Mouse (Mus musculus) liver, adult 2 months (tissue): Measurements from ENCODE around the gene Paqr9. TPM values are rescaled to one million over a fixed set of nuclear protein-coding genes. Genes with fewer than 3 reads are reported as not detected.

Experiments used
- DNase-seq: peaks from one replicate; pipeline ENCODE4 v3.0.0-alpha.2; 2011; ENCODE audit warnings: low read depth, low spot score; ENCODE audit errors: extremely low read depth
- H3K27ac ChIP-seq: fragments of 200-500 bp; replicated peaks from 2 replicates; pipeline ENCODE4 v1.5.1; 2012; ENCODE audit warnings: low read depth, mild to moderate bottlenecking, control low read depth, inconsistent platforms, low read length; ENCODE audit not compliant: insufficient read depth
- H3K27me3 ChIP-seq: fragments of 200-500 bp; 2 replicates; pipeline ENCODE4 v1.6.1; 2012; ENCODE audit warnings: mild to moderate bottlenecking, moderate library complexity, low read length, inconsistent platforms; ENCODE audit not compliant: control insufficient read depth, insufficient read depth
- H3K36me3 ChIP-seq: fragments of 200-500 bp; 2 replicates; pipeline ENCODE4 v1.6.1; 2012; ENCODE audit warnings: low read length, inconsistent platforms; ENCODE audit not compliant: control insufficient read depth, insufficient read depth
- H3K4me1 ChIP-seq: fragments of 200-500 bp; 2 replicates; pipeline ENCODE4 v1.6.1; 2011; ENCODE audit warnings: low read length; ENCODE audit not compliant: control insufficient read depth, insufficient read depth
- H3K4me3 ChIP-seq: fragments of 200-500 bp; 2 replicates; pipeline ENCODE4 v1.5.1; 2011; ENCODE audit warnings: low read depth, mild to moderate bottlenecking, control low read depth, low read length, moderate library complexity; ENCODE audit not compliant: insufficient read depth
- H3K79me2 ChIP-seq: fragments of 200-500 bp; 2 replicates; pipeline ENCODE4 v1.6.1; 2012; ENCODE audit warnings: inconsistent platforms, mild to moderate bottlenecking, low read length, moderate library complexity; ENCODE audit not compliant: control insufficient read depth, insufficient read depth
- H3K9ac ChIP-seq: fragments of 200-500 bp; 2 replicates; pipeline ENCODE4 v1.6.1; 2012; ENCODE audit warnings: low read depth, mild to moderate bottlenecking, control low read depth, inconsistent platforms, low read length
- CTCF ChIP-seq: fragments of 200-500 bp; IDR thresholded peaks from 2 replicates; pipeline ENCODE4 v1.5.1; 2011; ENCODE audit warnings: low read depth, low read length, control low read depth
- POLR2A ChIP-seq: fragments of 200-500 bp; IDR thresholded peaks from 2 replicates; pipeline ENCODE4 v1.6.1; 2011; ENCODE audit warnings: low read length, control low read depth; ENCODE audit not compliant: insufficient read depth; ENCODE audit errors: extremely low read depth
- WGBS: fragments of 180-500 bp; shearing (Covaris S2); methylation state at CpG from one replicate; pipeline ENCODE4 v1.1.7; 2018; 5-methylcytosine and 5-hydroxymethylcytosine counted together
- polyA plus RNA-seq: library from polyadenylated mRNA; depleted of rRNA; stranded (reverse); fragments of >200 nt; gene quantifications from 2 replicates; pipeline ENCODE4 v1.2.3, GENCODE M21; 2012
- total RNA-seq: library from RNA; depleted of rRNA; stranded (reverse); fragments of >200 nt; gene quantifications from 2 replicates; pipeline ENCODE4 v1.2.3, GENCODE M21; 2014

The Paqr9 gene
- total and polyA plus RNA-seq, 2 experiments = 56.1 to 107 TPM

GRCm38 (mm10) chr9:95582555-95582954 lies 23.1 kb downstream of the Paqr9 start:
- H3K27ac ChIP-seq = no peak overlapping the region
- WGBS = 26% methylated on average over 8 of the region's 8 CpGs
- H3K27me3 ChIP-seq = no peaks in the 10 kb centered on the region
- no peak overlapping the region for H3K9ac ChIP-seq
- no peak for TF ChIP-seq CTCF
- H3K36me3 ChIP-seq = no peaks in the 10 kb centered on the region
- H3K79me2 ChIP-seq = no peaks in the 10 kb centered on the region; the same call in 1 of the 2 replicates
- H3K4me1 ChIP-seq = peaks cover 9% of the 10 kb centered on the region; the same call in 1 of the 2 replicates
- no peak for DNase-seq
- no peak overlapping the region for H3K4me3 ChIP-seq

DNA sequence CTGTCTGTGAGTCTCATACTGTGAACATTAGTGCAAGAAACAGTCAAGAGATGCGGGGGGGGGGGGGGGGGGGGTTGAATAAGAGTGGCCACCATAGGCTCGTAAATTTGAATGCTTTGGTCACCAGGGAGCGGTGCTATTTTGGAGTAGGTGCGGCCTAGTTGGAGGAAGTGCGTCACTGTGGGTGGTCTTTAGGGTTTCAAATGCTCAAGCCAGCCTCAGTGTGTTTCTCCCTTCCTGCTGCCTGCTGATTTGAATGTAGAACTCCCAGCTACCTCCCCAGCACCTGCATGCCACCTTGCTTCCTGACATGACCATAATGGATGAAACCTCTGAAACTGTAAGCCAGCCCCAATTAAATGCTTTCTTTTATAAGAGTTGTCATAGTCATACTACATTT lies 26.6 kb downstream of the Paqr9 start:
- Histone ChIP-seq H3K27ac (no peak overlapping the region), H3K4me3 (no peak overlapping the region), H3K4me1 (0 out of 2 replicates have a peak, but pooled peaks cover 2% of the 10 kb centered on the region), H3K9ac (no peak overlapping the region), H3K79me2 (no peaks in the 10 kb centered on the region), H3K36me3 (no peaks in the 10 kb centered on the region), H3K27me3 (no peaks in the 10 kb centered on the region)
- DNase-seq = no peak
- WGBS = 87% methylated on average over 5 of the region's 5 CpGs
- TF ChIP-seq POLR2A (no peak), CTCF (no peak)

GRCm38 (mm10) chr9:95588070-95588469 lies 28.6 kb downstream of the Paqr9 start:
- Histone ChIP-seq H3K27ac (no peak overlapping the region), H3K36me3 (no peaks in the 10 kb centered on the region), H3K9ac (no peak overlapping the region), H3K27me3 (no peaks in the 10 kb centered on the region), H3K4me1 (no peaks in the 10 kb centered on the region), H3K4me3 (no peak overlapping the region), H3K79me2 (no peaks in the 10 kb centered on the region)
- 95% methylated on average over 7 of the region's 7 CpGs for WGBS
- TF ChIP-seq CTCF (no peak), POLR2A (no peak)
- DNase-seq = no peak

- no peak for TF ChIP-seq CTCF
- no peak for TF ChIP-seq POLR2A
- 36% methylated on average over 4 of the region's 4 CpGs for WGBS
- no peak overlapping the region for H3K9ac ChIP-seq
- H3K36me3 ChIP-seq = no peaks in the 10 kb centered on the region
- no peaks in the 10 kb centered on the region for H3K27me3 ChIP-seq
- no peaks in the 10 kb centered on the region for H3K79me2 ChIP-seq
- H3K4me3 ChIP-seq = no peak overlapping the region
- H3K4me1 ChIP-seq = no peaks in the 10 kb centered on the region
- H3K27ac ChIP-seq = no peak overlapping the region
- no peak for DNase-seq
Observed at GRCm38 (mm10) chr9:95594291-95594690, 34.8 kb downstream of the Paqr9 start.

- Histone ChIP-seq H3K27me3 (no peaks in the 10 kb centered on the region), H3K4me3 (no peak overlapping the region), H3K4me1 (no peaks in the 10 kb centered on the region), H3K9ac (no peak overlapping the region), H3K36me3 (no peaks in the 10 kb centered on the region), H3K79me2 (no peaks in the 10 kb centered on the region), H3K27ac (no peak overlapping the region)
- no peak for DNase-seq
- no peak for TF ChIP-seq POLR2A
- TF ChIP-seq CTCF = no peak
- WGBS = 60% methylated on average over 13 of the region's 13 CpGs
Observed at GRCm38 (mm10) chr9:95597466-95598178, 38.2 kb downstream of the Paqr9 start.

- H3K79me2 ChIP-seq = no peaks in the 10 kb centered on the region
- no peak overlapping the region for H3K4me3 ChIP-seq
- TF ChIP-seq POLR2A (no peak), CTCF (no peak)
- WGBS = 66% methylated on average over 19 of the region's 19 CpGs
- no peak overlapping the region; the same call in 1 of the 2 replicates for H3K9ac ChIP-seq
- H3K27ac ChIP-seq = no peak overlapping the region
- no peaks in the 10 kb centered on the region for H3K36me3 ChIP-seq
- no peaks in the 10 kb centered on the region for H3K27me3 ChIP-seq
- H3K4me1 ChIP-seq = no peaks in the 10 kb centered on the region
- DNase-seq = no peak
Observed at GRCm38 (mm10) chr9:95598179-95598721, 38.8 kb downstream of the Paqr9 start.
